Mouse (Mus musculus): ENCODE data around the gene Gm21693. TPM values are rescaled to one million over a fixed set of nuclear protein-coding genes. Genes with fewer than 3 reads are reported as not detected.
"Not testable (repeated sequence)": the region's sequence is repeated elsewhere in the genome, so short reads cannot be mapped to it uniquely, and the experiment has no call there.

The Gm21693 gene
- not detected in 2 replicates for polyA plus RNA-seq (2015; fragmentation: Nextera tagmentation; extraction: Ambion mirVana)

DNA sequence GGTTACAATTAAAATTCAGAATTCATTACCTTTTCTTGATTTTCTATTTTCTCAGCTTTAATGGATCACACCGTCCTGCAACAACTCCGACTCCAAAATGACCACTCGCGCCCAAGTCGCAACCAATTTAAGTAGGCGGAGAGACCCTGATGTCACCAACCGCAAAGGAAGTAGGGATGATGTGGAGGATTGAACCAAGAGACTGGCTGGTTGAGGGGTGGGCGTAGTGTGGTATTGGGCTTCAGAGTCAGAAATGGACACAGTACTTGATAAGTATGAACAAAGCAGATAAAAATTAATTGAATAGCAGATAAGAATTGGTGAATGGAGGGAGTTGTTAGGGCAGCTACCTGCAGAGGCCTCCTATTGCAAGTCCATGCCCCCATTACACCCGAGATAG, at the start of gene Gm21693:
Gene Gm21693 (minus strand): TSS at position 101 of the 400 bp plus-strand sequence.
- not testable (repeated sequence) for H3K27me3 ChIP-seq (replicated peaks); H3K4me3 ChIP-seq; H3K9ac ChIP-seq; H3K4me1 ChIP-seq; H3K9me3 ChIP-seq; ATAC-seq (ENCODE audit: extremely low read depth, insufficient number of reproducible peaks, low FRiP score, low TSS enrichment); H3K4me2 ChIP-seq; H3K27ac ChIP-seq (replicated peaks); H3K36me3 ChIP-seq
- no CpG with 5 or more reads among the region's 9 CpGs for WGBS

DNA sequence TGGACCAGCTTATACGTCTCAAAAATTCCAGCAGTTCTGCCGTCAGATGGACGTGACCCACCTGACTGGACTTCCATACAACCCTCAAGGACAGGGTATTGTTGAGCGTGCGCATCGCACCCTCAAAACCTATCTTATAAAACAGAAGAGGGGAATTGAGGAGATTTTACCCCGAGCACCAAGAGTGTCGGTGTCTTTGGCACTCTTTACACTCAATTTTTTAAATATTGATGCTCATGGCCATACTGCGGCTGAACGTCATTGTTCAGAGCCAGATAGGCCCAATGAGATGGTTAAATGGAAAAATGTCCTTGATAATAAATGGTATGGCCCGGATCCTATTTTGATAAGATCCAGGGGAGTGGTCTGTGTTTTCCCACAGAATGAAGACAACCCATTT, 4.5 kb downstream of the Gm21693 start:
- not testable (repeated sequence) for H3K4me2 ChIP-seq; ATAC-seq (ENCODE audit: extremely low read depth, insufficient number of reproducible peaks, low FRiP score, low TSS enrichment); H3K9ac ChIP-seq; H3K27me3 ChIP-seq (replicated peaks); H3K27ac ChIP-seq (replicated peaks); H3K36me3 ChIP-seq; H3K4me1 ChIP-seq; H3K4me3 ChIP-seq; H3K9me3 ChIP-seq
- 100% methylated on average over 1 of the region's 11 CpGs for WGBS

DNA sequence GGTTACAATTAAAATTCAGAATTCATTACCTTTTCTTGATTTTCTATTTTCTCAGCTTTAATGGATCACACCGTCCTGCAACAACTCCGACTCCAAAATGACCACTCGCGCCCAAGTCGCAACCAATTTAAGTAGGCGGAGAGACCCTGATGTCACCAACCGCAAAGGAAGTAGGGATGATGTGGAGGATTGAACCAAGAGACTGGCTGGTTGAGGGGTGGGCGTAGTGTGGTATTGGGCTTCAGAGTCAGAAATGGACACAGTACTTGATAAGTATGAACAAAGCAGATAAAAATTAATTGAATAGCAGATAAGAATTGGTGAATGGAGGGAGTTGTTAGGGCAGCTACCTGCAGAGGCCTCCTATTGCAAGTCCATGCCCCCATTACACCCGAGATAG, 38.8 kb downstream of the Gm21693 start, which contains the start of gene Gm21677:
Gene Gm21677 (minus strand): TSS at position 101 of the 400 bp plus-strand sequence.
- not testable (repeated sequence) for H3K4me1 ChIP-seq; ATAC-seq (ENCODE audit: extremely low read depth, insufficient number of reproducible peaks, low FRiP score, low TSS enrichment); H3K27me3 ChIP-seq (replicated peaks); H3K4me2 ChIP-seq; H3K9me3 ChIP-seq; H3K9ac ChIP-seq; H3K36me3 ChIP-seq; H3K4me3 ChIP-seq; H3K27ac ChIP-seq (replicated peaks)
- whole genome bisulfite sequencing = no CpG with 5 or more reads among the region's 9 CpGs

Other genes starting within 250 kb of the Gm21693 start
- gene Gm21677, start 38.9 kb downstream of the Gm21693 start, polyA plus RNA-seq (2015; fragmentation: Nextera tagmentation; extraction: Ambion mirVana) = not detected in 2 replicates
- gene Gm21704, start 64.8 kb upstream of the Gm21693 start, polyA plus RNA-seq (2015; fragmentation: Nextera tagmentation; extraction: Ambion mirVana) = not detected in 2 replicates
- not detected in 2 replicates for gene Gm21708, start 64.8 kb upstream of the Gm21693 start, polyA plus RNA-seq (2015; fragmentation: Nextera tagmentation; extraction: Ambion mirVana)

Data from heart, embryonic 13.5 days (tissue).